Mouse (Mus musculus): ENCODE data around the gene Col25a1. TPM values are rescaled to one million over a fixed set of nuclear protein-coding genes. Genes with fewer than 3 reads are reported as not detected.

Gene Col25a1
- polyA plus RNA-seq, 1 experiment, result 0.85 TPM

- Histone ChIP-seq H3K27me3 (ENCODE audit: control insufficient read depth, insufficient read depth, low read length, poor library complexity, severe bottlenecking) (no peaks in the 10 kb centered on the region), H3K4me3 (ENCODE audit: low read depth, low read length) (no peak overlapping the region), H3K27ac (ENCODE audit: insufficient read depth, low read length) (no peak overlapping the region), H3K4me1 (ENCODE audit: control insufficient read depth, insufficient read depth, low read length) (no peaks in the 10 kb centered on the region), H3K9me3 (replicated peaks; ENCODE audit: control insufficient read depth, insufficient read depth, low read length, poor library complexity, severe bottlenecking) (no peaks in the 10 kb centered on the region), H3K36me3 (ENCODE audit: control insufficient read depth, insufficient read depth, low read length, poor library complexity, severe bottlenecking) (no peaks in the 10 kb centered on the region), H3K9ac (ENCODE audit: low read depth, poor library complexity, severe bottlenecking) (no peak overlapping the region)
- TF ChIP-seq EP300 (IDR thresholded peaks at IDR 0.05; ENCODE audit: insufficient read depth, low read depth, low read length) (no peak), CTCF (IDR thresholded peaks at IDR 0.05; ENCODE audit: low read depth, low read length) (no peak), POLR2A (IDR thresholded peaks at IDR 0.05; ENCODE audit: insufficient read depth, low read length) (no peak)
Observed at GRCm38 (mm10) chr3:130473211-130473768, 342.0 kb downstream of the Col25a1 start.

GRCm38 (mm10) chr3:130473970-130474369 lies 342.7 kb downstream of the Col25a1 start:
- no peaks in the 10 kb centered on the region for H3K4me1 ChIP-seq (ENCODE audit: control insufficient read depth, insufficient read depth, low read length)
- H3K9ac ChIP-seq (ENCODE audit: low read depth, poor library complexity, severe bottlenecking), result no peak overlapping the region
- no peaks in the 10 kb centered on the region for H3K9me3 ChIP-seq (replicated peaks; ENCODE audit: control insufficient read depth, insufficient read depth, low read length, poor library complexity, severe bottlenecking)
- no peaks in the 10 kb centered on the region for H3K36me3 ChIP-seq (ENCODE audit: control insufficient read depth, insufficient read depth, low read length, poor library complexity, severe bottlenecking)
- no peak overlapping the region for H3K4me3 ChIP-seq (ENCODE audit: low read depth, low read length)
- no peak for TF ChIP-seq POLR2A (IDR thresholded peaks at IDR 0.05; ENCODE audit: insufficient read depth, low read length)
- no peak for TF ChIP-seq EP300 (IDR thresholded peaks at IDR 0.05; ENCODE audit: insufficient read depth, low read depth, low read length)
- no peak for TF ChIP-seq CTCF (IDR thresholded peaks at IDR 0.05; ENCODE audit: low read depth, low read length)
- H3K27ac ChIP-seq (ENCODE audit: insufficient read depth, low read length), result no peak overlapping the region
- H3K27me3 ChIP-seq (ENCODE audit: control insufficient read depth, insufficient read depth, low read length, poor library complexity, severe bottlenecking), result no peaks in the 10 kb centered on the region

DNA sequence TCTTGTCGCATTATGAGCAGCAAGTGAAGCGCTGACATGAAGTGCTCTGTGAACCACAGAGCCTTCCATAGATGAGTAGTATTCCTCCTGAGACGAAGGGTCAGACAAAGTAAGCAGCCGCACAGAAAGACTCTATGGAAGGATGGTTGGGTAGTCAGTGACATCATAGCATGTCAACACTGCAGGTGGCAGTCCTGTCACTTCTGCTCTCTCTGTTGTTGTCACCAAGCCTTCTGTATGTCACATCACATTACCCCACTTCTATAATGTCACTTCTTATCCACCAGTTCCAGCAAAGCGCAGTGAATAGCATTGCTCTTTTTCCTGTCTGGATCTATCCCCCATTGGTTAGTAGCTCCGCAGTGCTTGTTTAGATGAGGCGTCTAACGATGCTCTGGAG lies 351.2 kb downstream of the Col25a1 start:
- Histone ChIP-seq H3K9ac (ENCODE audit: low read depth, poor library complexity, severe bottlenecking) (no peak overlapping the region), H3K27ac (ENCODE audit: insufficient read depth, low read length) (no peak overlapping the region), H3K36me3 (ENCODE audit: control insufficient read depth, insufficient read depth, low read length, poor library complexity, severe bottlenecking) (no peaks in the 10 kb centered on the region), H3K27me3 (ENCODE audit: control insufficient read depth, insufficient read depth, low read length, poor library complexity, severe bottlenecking) (no peaks in the 10 kb centered on the region), H3K9me3 (replicated peaks; ENCODE audit: control insufficient read depth, insufficient read depth, low read length, poor library complexity, severe bottlenecking) (no peaks in the 10 kb centered on the region), H3K4me1 (ENCODE audit: control insufficient read depth, insufficient read depth, low read length) (no peaks in the 10 kb centered on the region), H3K4me3 (ENCODE audit: low read depth, low read length) (no peak overlapping the region)
- TF ChIP-seq POLR2A (IDR thresholded peaks at IDR 0.05; ENCODE audit: insufficient read depth, low read length) (no peak), EP300 (IDR thresholded peaks at IDR 0.05; ENCODE audit: insufficient read depth, low read depth, low read length) (no peak), CTCF (IDR thresholded peaks at IDR 0.05; ENCODE audit: low read depth, low read length) (no peak)

- H3K36me3 ChIP-seq (ENCODE audit: control insufficient read depth, insufficient read depth, low read length, poor library complexity, severe bottlenecking), result no peaks in the 10 kb centered on the region
- H3K9me3 ChIP-seq (replicated peaks; ENCODE audit: control insufficient read depth, insufficient read depth, low read length, poor library complexity, severe bottlenecking), result no peaks in the 10 kb centered on the region
- no peak overlapping the region for H3K4me3 ChIP-seq (ENCODE audit: low read depth, low read length)
- no peaks in the 10 kb centered on the region for H3K4me1 ChIP-seq (ENCODE audit: control insufficient read depth, insufficient read depth, low read length)
- TF ChIP-seq EP300 (IDR thresholded peaks at IDR 0.05; ENCODE audit: insufficient read depth, low read depth, low read length) (no peak), CTCF (IDR thresholded peaks at IDR 0.05; ENCODE audit: low read depth, low read length) (no peak), POLR2A (IDR thresholded peaks at IDR 0.05; ENCODE audit: insufficient read depth, low read length) (no peak)
- H3K27ac ChIP-seq (ENCODE audit: insufficient read depth, low read length), result no peak overlapping the region
- no peaks in the 10 kb centered on the region; the same call in 1 of the 2 replicates for H3K27me3 ChIP-seq (ENCODE audit: control insufficient read depth, insufficient read depth, low read length, poor library complexity, severe bottlenecking)
- H3K9ac ChIP-seq (ENCODE audit: low read depth, poor library complexity, severe bottlenecking), result no peak overlapping the region
Observed at GRCm38 (mm10) chr3:130488839-130489238, 357.5 kb downstream of the Col25a1 start.

- H3K9ac ChIP-seq (ENCODE audit: low read depth, poor library complexity, severe bottlenecking), result no peak overlapping the region
- no peak for TF ChIP-seq EP300 (IDR thresholded peaks at IDR 0.05; ENCODE audit: insufficient read depth, low read depth, low read length)
- TF ChIP-seq POLR2A (IDR thresholded peaks at IDR 0.05; ENCODE audit: insufficient read depth, low read length), result no peak
- TF ChIP-seq CTCF (IDR thresholded peaks at IDR 0.05; ENCODE audit: low read depth, low read length), result no peak
- no peak overlapping the region for H3K27ac ChIP-seq (ENCODE audit: insufficient read depth, low read length)
- H3K27me3 ChIP-seq (ENCODE audit: control insufficient read depth, insufficient read depth, low read length, poor library complexity, severe bottlenecking), result no peaks in the 10 kb centered on the region; the same call in 1 of the 2 replicates
- no peaks in the 10 kb centered on the region for H3K4me1 ChIP-seq (ENCODE audit: control insufficient read depth, insufficient read depth, low read length)
- no peaks in the 10 kb centered on the region for H3K36me3 ChIP-seq (ENCODE audit: control insufficient read depth, insufficient read depth, low read length, poor library complexity, severe bottlenecking)
- H3K9me3 ChIP-seq (replicated peaks; ENCODE audit: control insufficient read depth, insufficient read depth, low read length, poor library complexity, severe bottlenecking), result no peaks in the 10 kb centered on the region
- no peak overlapping the region for H3K4me3 ChIP-seq (ENCODE audit: low read depth, low read length)
Observed at GRCm38 (mm10) chr3:130494192-130494591, 362.9 kb downstream of the Col25a1 start.

GRCm38 (mm10) chr3:130494665-130495396 lies 363.5 kb downstream of the Col25a1 start:
- no peak overlapping the region for H3K27ac ChIP-seq (ENCODE audit: insufficient read depth, low read length)
- TF ChIP-seq POLR2A (IDR thresholded peaks at IDR 0.05; ENCODE audit: insufficient read depth, low read length) (no peak), CTCF (IDR thresholded peaks at IDR 0.05; ENCODE audit: low read depth, low read length) (no peak), EP300 (IDR thresholded peaks at IDR 0.05; ENCODE audit: insufficient read depth, low read depth, low read length) (no peak)
- H3K36me3 ChIP-seq (ENCODE audit: control insufficient read depth, insufficient read depth, low read length, poor library complexity, severe bottlenecking), result no peaks in the 10 kb centered on the region
- H3K27me3 ChIP-seq (ENCODE audit: control insufficient read depth, insufficient read depth, low read length, poor library complexity, severe bottlenecking), result no peaks in the 10 kb centered on the region; the same call in 1 of the 2 replicates
- H3K4me1 ChIP-seq (ENCODE audit: control insufficient read depth, insufficient read depth, low read length), result no peaks in the 10 kb centered on the region
- no peak overlapping the region for H3K4me3 ChIP-seq (ENCODE audit: low read depth, low read length)
- no peaks in the 10 kb centered on the region; the same call in 1 of the 2 replicates for H3K9me3 ChIP-seq (replicated peaks; ENCODE audit: control insufficient read depth, insufficient read depth, low read length, poor library complexity, severe bottlenecking)
- no peak overlapping the region for H3K9ac ChIP-seq (ENCODE audit: low read depth, poor library complexity, severe bottlenecking)

All from ES-Bruce4 (cell line).